Mouse (Mus musculus): ENCODE results near the gene Irgq. TPM values are rescaled to one million over a fixed set of nuclear protein-coding genes. Genes with fewer than 3 reads are reported as not detected.
A peak's percentile ranks its signal among the peaks of the same experiment; 100 is the strongest.
"Not testable (repeated sequence)": the region's sequence is repeated elsewhere in the genome, so short reads cannot be mapped to it uniquely, and the experiment has no call there.

The Irgq gene
- 28.0 and 33.5 TPM in 2 replicates for polyA plus RNA-seq (2014; fragmentation: Nextera tagmentation; extraction: Ambion mirVana)

GRCm38 (mm10) chr7:24530062-24530931 lies at the start of gene Irgq:
Irgq (plus strand) TSS chr7:24530689.
- H3K9me3 ChIP-seq (ENCODE audit: control insufficient read depth, low read length): no peaks in the 10 kb centered on the region
- no peaks in the 10 kb centered on the region; the same call in 1 of the 2 replicates for H3K27me3 ChIP-seq (ENCODE audit: control insufficient read depth, insufficient read depth, low read length)
- H3K4me1 ChIP-seq (replicated peaks; ENCODE audit: control insufficient read depth, insufficient read depth, low read length): peaks cover 28% of the 10 kb centered on the region
- under 1% methylated on average over 44 of the region's 44 CpGs for WGBS
- peak; percentile 100 for DNase-seq (ENCODE audit: low spot score)
- peak within 1 kb of the TSS; percentile 89 for H3K9ac ChIP-seq
- H3K36me3 ChIP-seq (replicated peaks; ENCODE audit: control insufficient read depth, insufficient read depth): peaks cover 32% of the 10 kb centered on the region
- ATAC-seq (ENCODE audit: low FRiP score): peak; percentile 95
- peak within 1 kb of the TSS; percentile 87 for H3K27ac ChIP-seq
- peak within 1 kb of the TSS; percentile 74 for H3K4me3 ChIP-seq (replicated peaks; ENCODE audit: low read length)
- H3K4me2 ChIP-seq (replicated peaks): peak within 1 kb of the TSS; percentile 97

- peak; percentile 1; the same call in 1 of the 2 replicates for ATAC-seq (ENCODE audit: low FRiP score)
Measured at GRCm38 (mm10) chr7:24480986-24481473, 49.5 kb upstream of the Irgq start.

GRCm38 (mm10) chr7:24481474-24482207 lies 48.8 kb upstream of the Irgq start, which contains the start of gene Cadm4:
Cadm4 (plus strand) TSS chr7:24482023.
- Histone ChIP-seq H3K4me2 (replicated peaks) (peak within 1 kb of the TSS; percentile 76), H3K36me3 (replicated peaks; ENCODE audit: control insufficient read depth, insufficient read depth) (no peaks in the 10 kb centered on the region), H3K4me1 (replicated peaks; ENCODE audit: control insufficient read depth, insufficient read depth, low read length) (peaks cover 54% of the 10 kb centered on the region), H3K4me3 (replicated peaks; ENCODE audit: low read length) (peak within 1 kb of the TSS; percentile 84), H3K27me3 (ENCODE audit: control insufficient read depth, insufficient read depth, low read length) (no peaks in the 10 kb centered on the region), H3K27ac (peak within 1 kb of the TSS; percentile 86), H3K9me3 (ENCODE audit: control insufficient read depth, low read length) (no peaks in the 10 kb centered on the region), H3K9ac (peak within 1 kb of the TSS; percentile 93)
- ATAC-seq (ENCODE audit: low FRiP score) (peak; percentile 86), DNase-seq (ENCODE audit: low spot score) (peak; percentile 91)
- WGBS: under 1% methylated on average over 56 of the region's 83 CpGs

More at GRCm38 (mm10) chr7:24480986-24481473, 49.5 kb upstream of the Irgq start:
- H3K4me2 ChIP-seq (replicated peaks): peak overlapping the region; percentile 76
- peak overlapping the region; percentile 93 for H3K9ac ChIP-seq
- no peaks in the 10 kb centered on the region for H3K9me3 ChIP-seq (ENCODE audit: control insufficient read depth, low read length)
- no peaks in the 10 kb centered on the region for H3K27me3 ChIP-seq (ENCODE audit: control insufficient read depth, insufficient read depth, low read length)
- H3K27ac ChIP-seq: peak overlapping the region; percentile 86
- peaks cover 49% of the 10 kb centered on the region for H3K4me1 ChIP-seq (replicated peaks; ENCODE audit: control insufficient read depth, insufficient read depth, low read length)
- WGBS: 11% methylated on average over 14 of the region's 14 CpGs
- H3K4me3 ChIP-seq (replicated peaks; ENCODE audit: low read length): peak overlapping the region; percentile 84
- DNase-seq (ENCODE audit: low spot score): no peak
- H3K36me3 ChIP-seq (replicated peaks; ENCODE audit: control insufficient read depth, insufficient read depth): no peaks in the 10 kb centered on the region

GRCm38 (mm10) chr7:24482208-24483020 lies 48.1 kb upstream of the Irgq start:
- ATAC-seq (ENCODE audit: low FRiP score) (peak; percentile 48), DNase-seq (ENCODE audit: low spot score) (no peak)
- H3K9ac ChIP-seq: peak overlapping the region; percentile 93
- H3K4me1 ChIP-seq (replicated peaks; ENCODE audit: control insufficient read depth, insufficient read depth, low read length): peaks cover 62% of the 10 kb centered on the region
- under 1% methylated on average over 15 of the region's 38 CpGs for WGBS
- H3K4me3 ChIP-seq (replicated peaks; ENCODE audit: low read length): peak overlapping the region; percentile 84
- peak overlapping the region; percentile 76 for H3K4me2 ChIP-seq (replicated peaks)
- no peaks in the 10 kb centered on the region for H3K9me3 ChIP-seq (ENCODE audit: control insufficient read depth, low read length)
- H3K27me3 ChIP-seq (ENCODE audit: control insufficient read depth, insufficient read depth, low read length): no peaks in the 10 kb centered on the region
- no peaks in the 10 kb centered on the region for H3K36me3 ChIP-seq (replicated peaks; ENCODE audit: control insufficient read depth, insufficient read depth)
- H3K27ac ChIP-seq: peak overlapping the region; percentile 86

- peak overlapping the region; percentile 93 for H3K9ac ChIP-seq
- H3K4me3 ChIP-seq (replicated peaks; ENCODE audit: low read length): peak overlapping the region; percentile 84
- H3K4me1 ChIP-seq (replicated peaks; ENCODE audit: control insufficient read depth, insufficient read depth, low read length): peaks cover 65% of the 10 kb centered on the region
- 50% methylated on average over 6 of the region's 6 CpGs for WGBS
- not testable (repeated sequence) for ATAC-seq (ENCODE audit: low FRiP score); H3K27ac ChIP-seq; H3K9me3 ChIP-seq (ENCODE audit: control insufficient read depth, low read length); H3K27me3 ChIP-seq (ENCODE audit: control insufficient read depth, insufficient read depth, low read length); DNase-seq (ENCODE audit: low spot score); H3K36me3 ChIP-seq (replicated peaks; ENCODE audit: control insufficient read depth, insufficient read depth)
- H3K4me2 ChIP-seq (replicated peaks): peak overlapping the region; percentile 76
Measured at GRCm38 (mm10) chr7:24483291-24483690, 47.2 kb upstream of the Irgq start.

- Histone ChIP-seq H3K9me3 (ENCODE audit: control insufficient read depth, low read length) (no peaks in the 10 kb centered on the region), H3K27ac (peak overlapping the region; percentile 77), H3K27me3 (ENCODE audit: control insufficient read depth, insufficient read depth, low read length) (no peaks in the 10 kb centered on the region), H3K4me1 (replicated peaks; ENCODE audit: control insufficient read depth, insufficient read depth, low read length) (peaks cover 56% of the 10 kb centered on the region), H3K9ac (peak overlapping the region; percentile 52), H3K4me3 (replicated peaks; ENCODE audit: low read length) (peak overlapping the region; percentile 20), H3K4me2 (replicated peaks) (peak overlapping the region; percentile 76), H3K36me3 (replicated peaks; ENCODE audit: control insufficient read depth, insufficient read depth) (peaks cover 15% of the 10 kb centered on the region; the same call in 1 of the 2 replicates)
- DNase-seq (ENCODE audit: low spot score): no peak
- no peak for ATAC-seq (ENCODE audit: low FRiP score)
- WGBS: 75% methylated on average over 9 of the region's 9 CpGs
Measured at GRCm38 (mm10) chr7:24485481-24485880, 45.0 kb upstream of the Irgq start.

GRCm38 (mm10) chr7:24486654-24487130 lies 43.8 kb upstream of the Irgq start:
- Histone ChIP-seq H3K9ac (peak overlapping the region; percentile 52; the same call in 1 of the 2 replicates), H3K27ac (peak overlapping the region; percentile 77), H3K4me2 (replicated peaks) (peak overlapping the region; percentile 76), H3K27me3 (ENCODE audit: control insufficient read depth, insufficient read depth, low read length) (no peaks in the 10 kb centered on the region), H3K4me1 (replicated peaks; ENCODE audit: control insufficient read depth, insufficient read depth, low read length) (peaks cover 49% of the 10 kb centered on the region), H3K4me3 (replicated peaks; ENCODE audit: low read length) (peak overlapping the region; percentile 20), H3K36me3 (replicated peaks; ENCODE audit: control insufficient read depth, insufficient read depth) (peaks cover 19% of the 10 kb centered on the region), H3K9me3 (ENCODE audit: control insufficient read depth, low read length) (no peaks in the 10 kb centered on the region)
- WGBS: 37% methylated on average over 9 of the region's 9 CpGs
- ATAC-seq (ENCODE audit: low FRiP score) (peak; percentile 49), DNase-seq (ENCODE audit: low spot score) (no peak)

GRCm38 (mm10) chr7:24487403-24487802 lies 43.1 kb upstream of the Irgq start:
- no peaks in the 10 kb centered on the region for H3K9me3 ChIP-seq (ENCODE audit: control insufficient read depth, low read length)
- ATAC-seq (ENCODE audit: low FRiP score) (peak; percentile 5; the same call in 1 of the 2 replicates), DNase-seq (ENCODE audit: low spot score) (no peak)
- peaks cover 49% of the 10 kb centered on the region for H3K4me1 ChIP-seq (replicated peaks; ENCODE audit: control insufficient read depth, insufficient read depth, low read length)
- peak overlapping the region; percentile 77 for H3K27ac ChIP-seq
- H3K4me2 ChIP-seq (replicated peaks): peak overlapping the region; percentile 76
- H3K36me3 ChIP-seq (replicated peaks; ENCODE audit: control insufficient read depth, insufficient read depth): peaks cover 26% of the 10 kb centered on the region
- H3K4me3 ChIP-seq (replicated peaks; ENCODE audit: low read length): no peak overlapping the region
- H3K27me3 ChIP-seq (ENCODE audit: control insufficient read depth, insufficient read depth, low read length): no peaks in the 10 kb centered on the region
- WGBS: 25% methylated on average over 2 of the region's 3 CpGs
- H3K9ac ChIP-seq: no peak overlapping the region

Data from hindbrain, embryonic 14.5 days (tissue).